Mouse (Mus musculus): Measurements from ENCODE around the gene Gtf2h2. TPM values are rescaled to one million over a fixed set of nuclear protein-coding genes. Genes with fewer than 3 reads are reported as not detected.
"Not testable (repeated sequence)": the region's sequence is repeated elsewhere in the genome, so short reads cannot be mapped to it uniquely, and the experiment has no call there.

Gtf2h2 gene
- 10 to 100 TPM; 26.4 to 27.9 TPM for total RNA-seq (2021)
- long read RNA-seq, experiment 1, transcript Gtf2h2-202 (16 exons, 1,656 nt), result major isoform, 8 of 22 reads
- long read RNA-seq, experiment 1, partial matches to known transcripts, result 4 of 22 reads
- long read RNA-seq, experiment 1, other reads (novel, unspliced or antisense), result 10 of 22 reads
- long read RNA-seq, experiment 2, transcript Gtf2h2-202 (16 exons, 1,656 nt), result major isoform, 11 of 17 reads
- long read RNA-seq, experiment 2, partial matches to known transcripts, result 2 of 17 reads
- long read RNA-seq, experiment 2, other reads (novel, unspliced or antisense), result 4 of 17 reads

DNA sequence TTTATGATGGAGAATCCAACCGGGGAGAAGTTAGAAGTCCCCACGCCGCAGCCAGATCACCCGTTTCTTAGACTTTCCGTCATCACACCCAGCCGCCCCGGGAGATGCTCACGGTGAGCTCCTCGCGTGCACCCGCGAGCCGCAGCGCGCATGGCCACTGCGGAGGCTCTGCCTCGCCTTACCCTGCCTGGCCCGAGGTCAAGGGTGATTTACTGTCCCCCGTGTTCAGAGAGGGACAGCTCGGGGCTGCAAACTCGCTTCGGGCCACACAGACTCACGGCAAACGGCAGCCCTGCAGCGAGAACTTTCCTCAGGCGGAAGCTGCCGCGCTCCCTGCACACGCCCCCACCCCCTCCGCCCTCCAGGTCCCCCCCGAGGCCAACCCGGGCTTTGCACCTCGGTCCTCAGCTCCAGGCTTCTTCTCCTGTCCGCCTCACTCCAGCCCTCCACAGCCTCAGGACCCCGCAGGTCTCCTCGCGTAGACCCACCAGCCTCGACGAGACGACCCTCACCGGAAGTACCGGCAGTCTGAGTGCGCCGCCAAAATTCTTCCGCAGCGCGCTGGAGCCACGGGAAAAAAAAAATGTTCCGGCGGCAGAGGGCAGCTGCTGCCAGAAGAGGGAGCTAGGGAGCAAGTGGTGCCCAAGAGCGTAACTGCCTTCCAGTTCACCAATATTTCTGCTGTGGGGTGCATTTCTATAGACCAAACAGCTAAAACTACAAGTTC is at the start of gene Gtf2h2:
Gene Gtf2h2, minus strand, starts transcription at position 519 of the 727 bp plus-strand sequence.
- peak; percentile 69 to 87 for DNase-seq (ENCODE audit: low spot score in 2 of 2)

DNA sequence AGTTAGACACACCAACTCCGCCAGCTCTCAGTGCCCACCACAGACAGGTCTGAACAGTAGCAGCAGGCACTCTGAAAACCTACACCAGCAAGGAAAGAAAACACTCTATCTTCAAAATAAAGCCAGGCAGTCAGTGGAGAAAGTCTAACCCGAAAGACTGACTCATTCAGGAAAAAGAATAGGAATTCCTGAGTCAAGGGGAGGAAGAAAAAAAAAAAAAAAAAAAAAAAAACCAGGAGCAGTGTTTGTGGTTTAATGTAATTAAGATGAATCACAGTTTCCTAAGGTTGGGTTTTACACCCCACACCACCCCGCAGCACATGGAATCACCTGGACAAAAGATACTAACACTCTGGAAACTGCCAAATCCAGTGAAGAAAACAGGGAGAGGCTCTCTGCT is 43.8 kb upstream of the Gtf2h2 start:
- no peak for DNase-seq (ENCODE audit: low spot score in 2 of 2)

DNA sequence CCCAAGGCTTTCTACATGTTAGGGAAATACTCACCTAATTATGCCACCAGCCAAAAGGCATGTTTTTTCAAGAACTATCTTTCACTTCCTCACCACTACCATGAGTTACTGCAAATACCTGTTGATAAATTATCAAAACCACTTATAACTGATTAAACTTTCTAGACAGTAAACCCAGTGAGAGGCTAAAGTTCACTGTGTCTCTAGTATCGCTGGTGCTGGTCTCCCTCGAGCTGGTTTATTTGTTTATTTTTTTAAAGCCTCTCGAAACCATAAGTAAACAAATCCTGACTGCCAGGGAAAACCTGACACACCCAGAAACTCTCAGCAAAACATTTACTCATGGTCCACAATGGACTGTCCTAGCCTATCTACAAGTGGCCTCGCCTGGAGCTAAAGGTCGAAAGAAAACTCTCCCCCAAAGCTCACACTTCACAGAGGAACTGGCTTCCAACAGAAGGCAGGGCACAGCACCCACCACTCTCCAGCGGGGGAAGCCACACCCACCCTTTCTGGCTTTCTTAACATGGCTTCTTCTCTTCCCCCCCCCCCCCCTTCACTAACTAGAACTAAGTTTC is 40.5 kb upstream of the Gtf2h2 start:
- no peak for DNase-seq (ENCODE audit: low spot score in 2 of 2)

DNA sequence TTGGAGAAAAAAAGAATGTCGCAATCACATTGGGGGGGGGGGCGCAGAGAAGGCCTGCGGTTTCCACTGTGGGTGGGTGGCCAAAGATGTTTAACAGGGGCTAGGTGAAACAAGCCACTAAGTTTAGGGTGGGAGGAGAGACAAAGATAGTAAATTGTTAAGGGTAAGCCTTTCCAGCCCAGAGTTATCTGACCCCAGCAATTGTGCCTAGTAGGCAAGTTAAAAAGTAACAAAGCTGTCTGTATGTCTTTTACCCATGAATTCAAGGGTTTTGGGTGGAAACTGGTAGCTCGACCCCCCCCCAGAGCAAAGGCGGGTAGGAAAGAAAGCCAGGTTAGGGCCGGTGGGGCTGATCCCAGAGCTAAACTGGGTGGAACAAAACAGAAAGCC is 34.3 kb upstream of the Gtf2h2 start:
- no peak for DNase-seq (ENCODE audit: low spot score in 2 of 2)

DNA sequence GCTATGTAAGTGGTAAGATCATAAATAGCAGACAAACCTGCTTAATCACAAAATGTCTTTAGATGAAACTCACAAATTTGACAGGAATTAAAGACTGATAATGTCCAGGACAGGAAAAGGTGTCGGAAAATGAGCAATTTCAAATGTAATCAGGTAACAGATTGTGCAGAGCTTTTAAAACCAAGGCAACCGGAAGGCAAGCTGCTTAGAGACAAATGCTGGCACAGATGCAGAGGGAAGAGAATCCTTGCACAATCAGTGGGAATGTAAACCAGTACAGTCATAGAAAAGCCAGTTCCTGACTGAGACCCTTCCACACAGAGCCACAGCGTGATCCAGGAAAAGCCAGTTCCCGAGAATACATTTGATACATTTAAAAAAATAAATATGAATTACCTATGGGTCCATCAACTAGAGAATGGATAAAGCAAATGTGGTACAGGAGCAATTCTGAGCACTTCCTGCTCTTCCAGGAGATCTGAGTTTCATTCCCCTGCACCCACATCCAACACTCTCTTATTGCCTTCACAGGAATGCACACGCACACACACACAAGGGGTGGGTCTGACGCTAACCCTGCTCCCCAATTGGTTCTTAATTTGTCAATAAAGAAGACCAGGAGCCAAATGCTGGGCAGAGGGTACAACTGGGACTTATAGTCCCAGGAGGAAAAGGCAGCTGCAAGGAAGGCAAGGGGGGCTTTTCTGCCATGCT is 33.7 kb upstream of the Gtf2h2 start:
- no peak for DNase-seq (ENCODE audit: low spot score in 2 of 2)

DNA sequence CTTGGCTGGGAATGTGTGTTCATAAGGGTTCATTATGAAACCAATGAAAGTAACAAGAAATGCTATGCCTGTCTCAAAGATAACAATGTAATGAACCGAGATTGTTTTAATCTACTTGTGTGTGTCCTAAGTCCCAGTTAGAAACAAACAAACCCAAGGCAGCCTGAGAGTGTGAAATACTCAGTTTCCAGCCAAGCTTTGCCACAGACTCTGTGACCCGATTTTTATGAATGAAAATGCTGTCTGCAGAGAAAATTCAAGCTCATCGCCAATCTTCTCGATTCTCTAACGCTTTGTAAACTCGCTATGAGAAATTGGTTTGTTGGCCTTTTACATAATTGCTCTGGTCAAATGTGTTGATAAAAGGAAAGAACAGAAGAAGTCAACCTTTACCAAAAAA is 32.5 kb upstream of the Gtf2h2 start:
- DNase-seq (ENCODE audit: low spot score in 2 of 2), result no peak

- no peak for DNase-seq (ENCODE audit: low spot score in 2 of 2)
These were observed 31.3 kb upstream of the Gtf2h2 start for GRCm38 (mm10) chr13:100523698-100524097.

- DNase-seq (ENCODE audit: low spot score in 2 of 2), result no peak
These were observed 29.6 kb upstream of the Gtf2h2 start for GRCm38 (mm10) chr13:100521724-100522591.

DNA sequence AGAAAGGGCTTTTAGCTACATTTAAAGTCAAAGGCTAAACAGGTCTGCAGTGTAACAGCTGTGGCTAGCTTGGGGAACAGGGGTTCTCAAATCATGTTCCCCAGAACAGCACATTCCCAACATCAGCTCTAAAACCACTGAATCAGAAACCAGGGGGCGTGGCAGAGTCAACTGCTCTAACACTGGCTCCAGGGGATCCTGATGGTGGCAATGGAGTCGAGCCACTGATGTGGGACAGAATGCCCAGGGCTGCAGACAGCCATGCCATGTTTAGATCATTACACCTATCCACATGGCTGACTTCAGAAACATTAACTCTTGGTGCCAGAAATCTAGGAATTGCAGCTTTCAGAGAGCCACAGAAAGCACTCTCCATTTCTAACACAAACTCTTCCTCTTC is 26.8 kb upstream of the Gtf2h2 start:
- no peak for DNase-seq (ENCODE audit: low spot score in 2 of 2)

GRCm38 (mm10) chr13:100518191-100518590 is 25.8 kb upstream of the Gtf2h2 start:
- DNase-seq (ENCODE audit: low spot score in 2 of 2), result no peak

GRCm38 (mm10) chr13:100517652-100518153 is 25.3 kb upstream of the Gtf2h2 start:
- no peak for DNase-seq (ENCODE audit: low spot score in 2 of 2)

DNA sequence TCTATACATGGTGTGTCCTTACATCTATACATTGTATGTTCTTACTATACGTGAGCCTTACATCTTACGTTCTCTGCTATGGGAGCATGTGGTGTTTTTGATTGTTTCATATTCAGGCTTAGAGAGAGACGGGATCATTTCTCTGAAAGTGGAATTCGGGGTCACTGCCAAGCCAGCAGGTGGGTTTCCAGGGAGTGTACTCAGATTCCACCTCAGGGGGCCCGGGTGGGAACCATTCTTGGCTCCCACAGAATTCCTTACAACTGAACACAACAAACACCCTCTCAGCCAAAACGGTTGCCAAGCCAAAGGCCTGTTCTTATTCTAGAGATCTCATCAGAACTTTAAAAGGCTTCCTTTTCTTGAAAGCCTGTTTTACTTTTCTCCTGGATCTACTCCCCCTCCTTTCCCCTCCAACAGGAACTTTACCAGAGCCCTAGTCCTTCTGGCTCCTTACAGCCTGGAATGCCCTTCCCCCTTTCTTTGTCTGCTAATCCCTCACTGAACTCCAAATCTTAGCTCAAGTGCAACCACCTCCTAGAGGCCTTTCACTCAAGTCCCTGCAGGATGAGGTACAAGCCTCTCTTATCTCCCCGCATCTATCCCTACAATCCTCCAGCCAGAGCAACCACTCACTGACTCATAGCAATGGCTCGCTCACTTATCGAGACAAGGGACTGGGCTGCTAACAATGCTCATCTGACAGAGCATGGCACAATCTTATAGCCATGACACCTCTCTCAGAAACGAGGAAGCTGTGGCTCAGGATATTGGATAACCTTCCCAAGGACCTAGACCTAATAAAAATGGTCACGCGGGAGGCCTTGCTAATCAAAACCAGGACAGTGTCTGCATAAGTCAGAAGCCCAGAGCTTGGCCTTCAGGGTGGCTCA is 24.1 kb upstream of the Gtf2h2 start:
- DNase-seq (ENCODE audit: low spot score in 2 of 2), result no peak

GRCm38 (mm10) chr13:100512792-100513191 is 20.4 kb upstream of the Gtf2h2 start:
- no peak for DNase-seq (ENCODE audit: low spot score in 2 of 2)

GRCm38 (mm10) chr13:100511860-100512364 is 19.5 kb upstream of the Gtf2h2 start:
- no peak for DNase-seq (ENCODE audit: low spot score in 2 of 2)

GRCm38 (mm10) chr13:100511146-100511859 is 18.9 kb upstream of the Gtf2h2 start:
- no peak for DNase-seq (ENCODE audit: low spot score in 2 of 2)

DNA sequence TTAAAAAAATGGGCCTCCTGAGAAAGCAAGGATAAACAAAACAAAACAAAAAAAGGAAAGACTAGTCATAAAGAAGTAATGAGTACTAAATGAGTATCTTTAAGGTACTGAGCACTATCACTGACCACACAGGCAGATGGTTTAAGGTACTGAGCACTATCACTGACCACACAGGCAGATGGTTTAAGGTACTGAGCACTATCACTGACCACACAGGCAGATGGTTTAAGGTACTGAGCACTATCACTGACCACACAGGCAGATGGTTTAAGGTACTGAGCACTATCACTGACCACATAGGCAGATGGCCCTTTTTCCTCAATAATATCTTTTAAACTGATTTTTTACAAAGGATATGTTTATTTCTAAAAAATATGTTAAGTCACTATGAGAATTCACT is 7.2 kb upstream of the Gtf2h2 start:
- DNase-seq (ENCODE audit: low spot score in 2 of 2), result not testable (repeated sequence)

DNA sequence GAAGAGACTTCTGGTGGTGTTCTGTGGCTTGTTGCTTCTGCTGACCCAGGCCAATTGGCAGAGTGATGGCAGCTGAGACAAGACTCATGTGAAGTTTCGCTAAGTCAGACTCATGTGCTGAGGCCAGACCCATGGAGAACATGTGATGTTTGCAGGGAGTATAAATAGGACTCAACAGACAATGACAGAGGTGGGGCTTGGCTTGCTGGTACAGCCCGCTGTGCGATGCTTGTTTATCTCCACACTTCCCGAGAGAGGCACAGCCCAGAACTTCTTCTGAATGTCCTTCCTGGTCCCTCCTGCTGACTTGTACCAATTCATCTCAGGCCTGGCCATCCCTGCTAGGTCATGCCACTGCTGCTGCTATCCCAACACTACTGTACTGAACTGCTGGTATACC is 3.0 kb upstream of the Gtf2h2 start:
- no peak for DNase-seq (ENCODE audit: low spot score in 2 of 2)

- DNase-seq (ENCODE audit: low spot score in 2 of 2), result not testable (repeated sequence)
These were observed 2.0 kb upstream of the Gtf2h2 start for GRCm38 (mm10) chr13:100494370-100494769.

DNA sequence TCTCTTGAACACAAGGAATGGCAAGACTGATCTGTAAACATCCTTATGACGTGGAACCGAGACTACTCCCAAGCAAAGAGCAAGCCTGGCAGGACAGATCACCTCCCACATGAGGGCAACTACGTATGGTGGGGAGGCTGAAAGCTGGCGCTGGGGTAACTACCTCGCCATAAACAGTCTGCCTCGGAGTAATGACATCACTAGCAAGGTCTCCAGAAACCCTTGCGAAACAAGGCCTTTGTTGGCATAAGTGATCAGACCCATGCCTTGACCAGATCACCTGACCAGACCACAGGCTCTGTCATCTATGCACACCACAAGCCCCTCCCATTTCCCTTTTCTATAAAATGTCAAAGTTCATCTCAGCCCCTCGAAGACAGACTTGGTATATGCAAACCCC is 934 bp upstream of the Gtf2h2 start:
- no peak for DNase-seq (ENCODE audit: low spot score in 2 of 2)

All from gastrocnemius, postnatal 4 days (tissue).